ENCODE assay signal across 19 mouse cellular contexts in the genomic region with DNA sequence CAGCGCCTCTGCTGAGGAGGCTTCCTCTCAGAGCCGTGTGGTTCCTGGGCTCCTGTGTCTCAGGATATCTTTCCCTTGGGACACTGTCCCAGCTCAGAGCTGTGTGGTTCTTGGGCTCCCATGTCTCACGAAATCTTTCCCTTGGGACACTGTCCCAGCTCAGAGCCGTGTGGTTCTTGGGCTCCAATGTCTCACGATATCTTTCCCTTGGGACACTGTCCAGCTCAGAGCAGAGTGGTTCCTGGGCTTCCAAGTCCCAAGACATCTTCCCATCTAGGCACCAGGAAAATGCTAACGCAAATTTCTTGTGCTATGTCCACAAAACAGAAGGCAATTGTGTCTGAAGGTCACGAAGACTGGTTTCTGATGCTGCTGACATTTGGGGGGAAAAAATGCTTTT. TPM values are rescaled to one million over a fixed set of nuclear protein-coding genes. Genes with fewer than 3 reads are reported as not detected.
DNase-seq lines count a peak whose midpoint lies in the region; ATAC-seq lines count a peak whose summit lies in the region.
"Had no signal": no experiment of that assay in that cellular context is flagged by ENCODE, and none has a peak within 500 bp of the region (broad histone marks: within the 10 kb centered on the region; RNA-seq: fewer than 3 reads in every experiment).

No protein-coding gene starts in this region.

- ATAC-seq in frontal cortex, adult (ENCODE audit: low TSS enrichment) = no peak
- ATAC-seq: activated CD4-positive, CD25-positive, alpha-beta regulatory T cell, adult 4 months; forebrain, embryonic 15.5 days; hindbrain, postnatal 0 days; inflammation-experienced regulatory T-cells, adult 6 months; intestine, embryonic 16.5 days had no signal

- intact Hi-C loops in heart, postnatal 36 days (cut with DNase I) = loop anchor here (5.0 kb wide), 1 partner anchor 282 kb away; no protein-coding TSS in a partner anchor

- DNase-seq in adrenal gland, postnatal 36 days = peak; percentile 1 to 18
- DNase-seq in adrenal gland, adult 8-10 months = no peak
- DNase-seq in heart, postnatal 4 days = peak; percentile 46
- DNase-seq in heart, postnatal 36 days = no peak
- DNase-seq in 3134 (ENCODE audit: extremely low read depth, insufficient read length, low spot score) = peak; percentile 76
- DNase-seq: cerebellum, adult 11-12 months; cerebellum, adult 8-10 months; cerebellum, postnatal 10 days; cerebellum, postnatal 36 days; embryo, embryonic 11 days; gastrocnemius, postnatal 25 days; heart, adult 18-20 months; kidney, adult 18-20 months had no signal

RNA-seq across cellular contexts. Expression of a gene that starts 5.6 kb away (rescaled TPM):
- total RNA-seq in adrenal gland, postnatal 36 days (2021) = 10 to 100 TPM; 57.8 to 72.1 TPM
- 10 to 100 TPM; 50.4 to 91.3 (median 70.7) TPM for total RNA-seq in adrenal gland, adult 8-10 months (2022)
- 10 to 100 TPM; 65.4 to 65.5 TPM for total RNA-seq in heart, postnatal 4 days (2021)
- total RNA-seq in heart, postnatal 36 days (2021) = 10 to 100 TPM; 29.9 to 37.3 TPM

RNA-seq across cellular contexts. Expression of a gene that starts 19.8 kb away (rescaled TPM):
- 10 to 100 TPM; 56.3 to 59.7 TPM for total RNA-seq in adrenal gland, postnatal 36 days (2021)
- 10 to 100 TPM; 66.8 to 73.3 (median 70.4) TPM for total RNA-seq in adrenal gland, adult 8-10 months (2022)
- 10 to 100 TPM; 42.9 to 48.2 TPM for total RNA-seq in heart, postnatal 4 days (2021)
- total RNA-seq in heart, postnatal 36 days (2021) = 10 to 100 TPM; 19.5 to 21.5 TPM

Comparison
In these comparisons a context has a peak if more than half of its experiments do, and no peak if none do; other contexts are left out.
1. DNase-seq: peak in adrenal gland, postnatal 36 days (2 of 2), heart, postnatal 4 days (single experiment) and 3134 (single experiment); none in adrenal gland, adult 8-10 months (single experiment) and heart, postnatal 36 days (0 of 2).